Mouse (Mus musculus) bone marrow, adult 2 months (tissue): ENCODE data around the gene Ifit1.

Experiments used
- CTCF ChIP-seq: fragments of 200-500 bp; IDR thresholded peaks from 2 replicates; pipeline ENCODE4 v1.5.1; 2011; ENCODE audit warnings: low read length, control low read depth; ENCODE audit not compliant: control insufficient read depth, insufficient read depth
- POLR2A ChIP-seq: fragments of 200-500 bp; IDR thresholded peaks from 2 replicates; pipeline ENCODE4 v1.6.1; 2011; ENCODE audit warnings: low read depth, mild to moderate bottlenecking, control low read depth, low read length, borderline replicate concordance; ENCODE audit not compliant: control insufficient read depth

DNA sequence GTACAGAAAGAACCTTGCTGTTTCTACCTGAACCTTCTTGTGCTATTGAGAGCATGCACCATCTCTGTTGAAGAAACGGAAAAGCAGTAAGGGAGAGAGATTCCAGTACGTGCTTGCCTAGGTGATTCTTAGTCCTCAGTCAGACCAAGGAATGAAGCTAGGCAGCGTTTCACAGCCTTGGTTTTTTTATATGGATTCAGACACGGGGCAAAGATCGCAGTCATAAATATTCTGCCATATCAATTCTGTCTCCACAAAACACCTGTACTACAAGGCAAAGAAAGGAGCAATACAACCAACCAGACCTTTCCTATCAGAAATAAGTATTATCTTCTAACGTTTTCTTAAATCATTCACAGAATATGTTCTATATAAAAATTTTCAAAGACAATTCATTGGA lies 50.7 kb downstream of the Ifit1 start:
- no peak for TF ChIP-seq CTCF
- no peak for TF ChIP-seq POLR2A
